Mouse (Mus musculus): ENCODE measurements at regions not wholly inside any gene's neighbourhood (a gene's known extent, or its start where the extent isn't known, plus 50 kb on each side); places are given as distances from the start of the nearest gene placed in this dataset.

DNA sequence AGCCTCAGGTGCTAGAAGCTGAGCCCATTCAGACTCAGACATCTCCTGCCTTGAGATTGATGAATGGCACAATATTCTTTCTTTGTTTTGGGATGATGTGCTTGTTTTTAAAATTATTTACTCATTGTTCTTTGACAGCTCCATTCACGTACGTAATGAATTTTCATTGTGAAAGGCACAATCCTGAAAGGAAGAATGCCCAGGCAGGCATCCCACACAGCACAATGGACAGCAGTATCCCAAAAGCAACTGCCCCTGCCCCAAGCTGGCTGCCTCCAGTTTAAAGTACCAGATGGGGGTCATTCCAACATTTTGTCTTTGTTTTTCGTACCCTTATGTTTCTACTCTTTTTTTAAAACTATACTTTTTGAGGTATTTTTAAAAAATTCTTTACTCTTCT lies 210.9 kb upstream of the St8sia2 start:
- WGBS: 47% methylated on average over 3 of the region's 3 CpGs
- no peak for ATAC-seq (ENCODE audit: low FRiP score, low read depth)
- Histone ChIP-seq H3K9me3 (no peaks in the 10 kb centered on the region), H3K4me2 (replicated peaks) (no peak overlapping the region), H3K4me3 (no peak overlapping the region), H3K4me1 (no peaks in the 10 kb centered on the region), H3K27ac (no peak overlapping the region), H3K9ac (no peak overlapping the region), H3K27me3 (replicated peaks) (no peaks in the 10 kb centered on the region), H3K36me3 (no peaks in the 10 kb centered on the region)

DNA sequence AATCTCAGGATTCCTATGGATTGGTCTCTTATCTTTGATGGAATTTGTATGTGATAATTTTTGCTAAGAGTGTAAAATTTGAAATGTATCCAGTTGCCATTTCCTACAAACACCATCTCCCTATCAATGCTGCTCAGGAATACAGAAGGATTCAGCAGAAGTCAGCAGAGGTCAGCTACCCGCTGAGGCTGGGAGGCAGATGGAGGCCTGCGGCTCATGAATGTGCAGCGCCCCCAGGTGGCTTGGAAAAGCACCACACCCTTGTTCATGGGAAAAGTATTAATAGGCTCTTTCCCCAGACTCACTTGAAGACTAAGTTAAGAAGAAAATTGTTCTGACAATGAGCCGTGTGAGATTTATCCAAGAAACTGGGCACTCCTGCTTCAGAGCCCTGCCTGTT lies 187.2 kb upstream of the St8sia2 start:
- Histone ChIP-seq H3K4me2 (replicated peaks) (no peak overlapping the region), H3K36me3 (no peaks in the 10 kb centered on the region), H3K4me3 (no peak overlapping the region), H3K4me1 (no peaks in the 10 kb centered on the region), H3K9ac (no peak overlapping the region), H3K27ac (no peak overlapping the region), H3K9me3 (no peaks in the 10 kb centered on the region), H3K27me3 (replicated peaks) (no peaks in the 10 kb centered on the region)
- no peak for ATAC-seq (ENCODE audit: low FRiP score, low read depth)
- WGBS: 39% methylated on average over 4 of the region's 4 CpGs

DNA sequence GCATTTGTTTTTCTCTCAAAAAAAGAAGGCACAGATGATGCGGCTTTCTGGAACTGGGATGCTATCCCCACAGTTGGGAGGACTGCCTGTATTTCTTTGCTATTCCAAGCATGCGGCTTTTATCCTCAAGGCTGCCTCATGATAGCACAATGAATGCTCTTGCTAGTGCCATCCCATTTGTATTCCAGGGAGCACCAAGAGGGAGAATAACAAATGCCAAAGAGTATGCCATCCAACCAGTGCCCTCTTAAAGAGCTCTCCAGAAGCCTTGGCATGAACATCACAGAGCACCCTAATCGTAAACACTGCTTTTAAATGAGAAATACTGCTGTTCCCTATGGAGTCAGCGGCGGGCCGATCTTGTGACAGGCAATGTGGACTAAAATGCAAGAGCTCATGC lies 185.3 kb upstream of the St8sia2 start:
- Histone ChIP-seq H3K27me3 (replicated peaks) (no peaks in the 10 kb centered on the region), H3K9ac (no peak overlapping the region), H3K4me1 (no peaks in the 10 kb centered on the region), H3K4me2 (replicated peaks) (no peak overlapping the region), H3K9me3 (no peaks in the 10 kb centered on the region), H3K4me3 (no peak overlapping the region), H3K27ac (no peak overlapping the region), H3K36me3 (no peaks in the 10 kb centered on the region)
- 89% methylated on average over 6 of the region's 6 CpGs for WGBS
- no peak for ATAC-seq (ENCODE audit: low FRiP score, low read depth)

DNA sequence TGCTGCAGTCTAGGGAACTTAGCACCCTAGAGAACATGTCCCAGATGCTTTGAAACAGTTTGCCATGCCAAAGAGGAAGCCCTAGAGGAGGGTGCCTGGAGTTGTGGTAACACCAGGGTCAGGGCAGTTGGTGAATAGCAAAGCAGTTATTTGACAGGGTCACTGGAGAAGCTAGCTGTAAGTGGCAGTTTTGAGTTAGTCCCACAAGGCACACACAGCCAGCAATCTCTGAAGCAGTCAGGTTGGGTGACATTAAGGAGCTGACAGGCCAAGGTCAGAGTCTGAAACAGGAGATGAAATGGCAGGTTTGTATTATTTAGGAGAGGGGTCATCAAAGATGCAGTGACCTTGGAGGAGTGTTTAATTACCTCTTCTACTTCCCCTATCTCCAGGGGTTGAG lies 171.2 kb upstream of the St8sia2 start:
- no peaks in the 10 kb centered on the region for H3K9me3 ChIP-seq
- no peak overlapping the region for H3K9ac ChIP-seq
- no peak overlapping the region for H3K4me2 ChIP-seq (replicated peaks)
- no peaks in the 10 kb centered on the region for H3K4me1 ChIP-seq
- no peaks in the 10 kb centered on the region for H3K36me3 ChIP-seq
- no peaks in the 10 kb centered on the region for H3K27me3 ChIP-seq (replicated peaks)
- no peak overlapping the region for H3K4me3 ChIP-seq
- H3K27ac ChIP-seq: no peak overlapping the region
- no peak for ATAC-seq (ENCODE audit: low FRiP score, low read depth)

DNA sequence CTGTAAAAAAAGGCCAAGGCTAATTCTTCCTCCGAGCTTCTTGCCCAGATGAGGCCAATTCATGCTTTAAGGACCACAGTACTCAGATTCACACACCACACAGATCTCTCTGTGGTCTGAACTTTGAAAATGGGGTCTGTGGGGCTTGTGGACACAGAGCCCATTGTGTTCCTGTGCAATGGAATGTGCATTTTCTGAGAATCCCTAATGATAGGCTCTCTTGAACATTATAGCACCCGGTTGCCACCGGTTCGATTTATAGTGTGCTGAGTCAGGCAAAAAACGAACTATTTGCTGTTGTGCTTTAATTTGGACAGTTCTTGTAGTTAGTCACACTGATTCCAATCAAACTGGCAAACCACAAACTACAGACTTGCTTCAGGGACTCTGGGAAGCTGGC lies 160.7 kb upstream of the St8sia2 start:
- H3K4me2 ChIP-seq (replicated peaks): no peak overlapping the region
- H3K27ac ChIP-seq: no peak overlapping the region
- no peak overlapping the region for H3K4me3 ChIP-seq
- H3K4me1 ChIP-seq: peaks cover 8% of the 10 kb centered on the region; the same call in 1 of the 2 replicates
- H3K27me3 ChIP-seq (replicated peaks): no peaks in the 10 kb centered on the region
- 44% methylated on average over 5 of the region's 5 CpGs for WGBS
- no peaks in the 10 kb centered on the region for H3K9me3 ChIP-seq
- peak; percentile 44; the same call in 1 of the 2 replicates for ATAC-seq (ENCODE audit: low FRiP score, low read depth)
- H3K9ac ChIP-seq: no peak overlapping the region
- H3K36me3 ChIP-seq: no peaks in the 10 kb centered on the region

DNA sequence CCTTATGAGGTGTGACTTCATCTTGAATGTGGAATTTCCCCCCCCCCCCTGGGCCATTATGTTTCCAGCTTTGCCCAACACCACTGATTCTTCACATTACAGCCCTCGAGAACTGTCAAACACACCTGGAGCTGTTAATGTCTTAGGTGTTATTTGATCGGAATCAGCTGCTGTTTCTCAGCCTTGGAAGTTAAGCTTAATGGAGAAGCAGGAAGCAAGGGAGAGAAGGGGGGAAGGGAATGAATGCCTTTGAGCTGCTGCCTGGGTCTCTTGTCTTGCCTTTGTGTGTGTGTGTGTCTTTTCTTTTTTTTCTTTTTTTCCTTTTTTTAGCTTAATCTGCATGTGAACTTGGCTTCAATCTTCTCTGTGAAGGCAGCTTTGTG lies 159.7 kb upstream of the St8sia2 start:
- Histone ChIP-seq H3K4me2 (replicated peaks) (no peak overlapping the region), H3K27me3 (replicated peaks) (no peaks in the 10 kb centered on the region), H3K27ac (no peak overlapping the region), H3K4me1 (peaks cover 8% of the 10 kb centered on the region; the same call in 1 of the 2 replicates), H3K9ac (no peak overlapping the region), H3K4me3 (no peak overlapping the region), H3K36me3 (no peaks in the 10 kb centered on the region), H3K9me3 (no peaks in the 10 kb centered on the region)
- 41% methylated on average over 2 of the region's 2 CpGs for WGBS
- no peak for ATAC-seq (ENCODE audit: low FRiP score, low read depth)

DNA sequence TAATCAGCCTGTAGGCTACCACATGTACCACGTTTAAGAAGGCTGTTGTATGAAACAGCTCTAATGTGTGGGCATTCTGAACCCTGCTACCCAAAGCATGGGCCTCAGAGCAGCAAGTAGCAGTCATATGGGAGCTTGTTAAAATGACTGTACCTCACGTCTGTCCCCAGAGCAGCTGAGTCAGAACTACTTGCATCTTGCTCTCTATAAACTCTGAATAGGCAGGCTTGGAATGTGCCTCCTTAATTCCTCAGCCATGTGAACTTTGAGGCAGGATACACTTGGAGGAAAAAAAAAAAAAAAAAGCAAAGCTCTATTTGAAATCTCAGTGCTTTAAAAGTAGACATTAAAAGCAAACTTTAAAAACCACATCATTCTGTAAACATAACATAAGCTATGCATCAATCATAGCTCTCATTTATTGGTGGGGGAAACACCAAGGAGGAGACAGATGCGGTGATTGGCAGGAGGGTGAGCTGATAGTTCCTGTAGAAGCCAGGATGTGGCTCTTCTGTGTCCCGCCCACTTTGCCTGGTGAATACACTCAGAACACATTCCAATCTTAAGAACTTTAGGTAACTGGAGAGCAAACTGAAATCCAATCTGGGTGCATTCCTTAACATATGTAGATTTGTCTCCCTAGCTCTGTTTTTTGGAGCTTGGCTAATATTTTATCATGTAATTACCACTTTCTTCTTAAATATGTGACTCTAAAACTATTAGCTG lies 159.2 kb upstream of the St8sia2 start:
- Histone ChIP-seq H3K4me1 (peaks cover 8% of the 10 kb centered on the region; the same call in 1 of the 2 replicates), H3K9me3 (no peaks in the 10 kb centered on the region; the same call in 1 of the 2 replicates)
- 80% methylated on average over 4 of the region's 4 CpGs for WGBS

DNA sequence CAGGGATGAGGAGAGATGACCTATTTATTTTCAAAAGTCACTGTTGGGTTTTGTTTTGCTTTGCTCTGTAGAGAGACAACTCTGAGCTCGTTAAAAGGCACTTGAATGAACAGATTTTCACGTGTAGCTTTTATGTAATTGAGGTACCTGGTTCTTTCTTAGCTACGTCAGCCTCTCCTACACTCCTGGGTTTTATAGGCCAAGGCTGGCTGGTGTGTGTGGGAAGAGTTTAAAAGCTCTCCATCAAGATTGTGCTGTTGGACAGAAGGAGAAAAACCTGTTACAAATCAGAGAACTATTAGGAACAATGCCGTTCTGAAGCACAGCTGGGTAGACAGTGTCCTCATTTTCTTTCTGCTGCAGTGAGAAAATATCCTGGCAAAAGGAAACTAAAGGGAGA lies 138.1 kb upstream of the St8sia2 start:
- Histone ChIP-seq H3K27ac (no peak overlapping the region), H3K27me3 (replicated peaks) (no peaks in the 10 kb centered on the region), H3K4me2 (replicated peaks) (no peak overlapping the region), H3K4me1 (no peaks in the 10 kb centered on the region), H3K36me3 (no peaks in the 10 kb centered on the region), H3K9me3 (0 out of 2 replicates have a peak, but pooled peaks cover 5% of the 10 kb centered on the region), H3K4me3 (no peak overlapping the region), H3K9ac (no peak overlapping the region)
- no peak for ATAC-seq (ENCODE audit: low FRiP score, low read depth)
- 78% methylated on average over 4 of the region's 4 CpGs for WGBS

More for the DNA sequence above, 159.2 kb upstream of the St8sia2 start:
- no peak overlapping the region for H3K4me2 ChIP-seq (replicated peaks)
- ATAC-seq (ENCODE audit: low FRiP score, low read depth): no peak
- no peak overlapping the region for H3K9ac ChIP-seq
- H3K27ac ChIP-seq: no peak overlapping the region
- H3K4me3 ChIP-seq: no peak overlapping the region
- H3K36me3 ChIP-seq: no peaks in the 10 kb centered on the region
- H3K27me3 ChIP-seq (replicated peaks): no peaks in the 10 kb centered on the region

DNA sequence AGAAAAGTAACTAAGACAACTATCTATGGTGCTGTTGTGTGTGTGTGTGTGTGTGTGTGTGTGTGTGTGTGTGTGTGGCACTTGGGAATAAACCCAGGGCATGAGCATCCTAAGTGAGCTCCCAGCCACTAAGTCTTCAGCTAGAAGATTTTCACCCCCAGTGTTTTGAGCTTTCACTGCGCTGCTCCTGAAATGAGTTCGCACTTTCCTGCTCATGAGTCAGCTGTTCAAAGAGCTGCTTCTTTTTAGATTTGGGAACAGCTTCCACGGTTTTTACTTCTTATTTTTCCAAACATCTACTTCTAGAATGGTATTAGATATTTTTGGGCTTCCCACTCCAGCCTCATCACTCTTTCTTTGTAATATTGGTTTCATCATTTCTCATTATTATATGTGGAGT lies 129.7 kb upstream of the St8sia2 start:
- Histone ChIP-seq H3K4me3 (no peak overlapping the region), H3K4me2 (replicated peaks) (no peak overlapping the region), H3K9ac (no peak overlapping the region), H3K27me3 (replicated peaks) (no peaks in the 10 kb centered on the region), H3K27ac (no peak overlapping the region), H3K36me3 (no peaks in the 10 kb centered on the region), H3K9me3 (no peaks in the 10 kb centered on the region), H3K4me1 (no peaks in the 10 kb centered on the region)
- WGBS: 94% methylated on average over 3 of the region's 3 CpGs
- no peak for ATAC-seq (ENCODE audit: low FRiP score, low read depth)

DNA sequence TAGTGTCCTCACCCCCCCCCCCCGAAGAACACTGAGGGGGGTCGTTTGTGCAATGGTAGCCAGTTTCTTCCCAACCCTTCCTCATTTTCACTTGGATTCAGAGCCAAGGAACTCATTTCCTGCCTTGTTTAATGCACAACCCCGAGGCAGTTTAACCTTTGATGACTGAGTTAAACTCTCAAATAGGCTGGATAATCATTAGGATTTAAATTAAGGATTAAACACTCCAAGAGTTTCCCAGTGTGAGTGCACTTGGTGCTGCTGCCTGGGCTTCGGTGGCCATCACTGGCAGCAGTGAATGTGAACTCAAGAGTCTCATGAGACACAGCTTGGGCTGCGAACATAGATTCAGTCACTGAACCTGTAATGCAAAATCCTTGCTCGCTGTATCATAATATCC lies 124.7 kb upstream of the St8sia2 start:
- Histone ChIP-seq H3K4me2 (replicated peaks) (no peak overlapping the region), H3K9me3 (no peaks in the 10 kb centered on the region), H3K9ac (no peak overlapping the region), H3K4me1 (no peaks in the 10 kb centered on the region), H3K27ac (no peak overlapping the region), H3K36me3 (no peaks in the 10 kb centered on the region), H3K4me3 (no peak overlapping the region), H3K27me3 (replicated peaks) (no peaks in the 10 kb centered on the region)
- no peak for ATAC-seq (ENCODE audit: low FRiP score, low read depth)
- WGBS: 76% methylated on average over 6 of the region's 6 CpGs

DNA sequence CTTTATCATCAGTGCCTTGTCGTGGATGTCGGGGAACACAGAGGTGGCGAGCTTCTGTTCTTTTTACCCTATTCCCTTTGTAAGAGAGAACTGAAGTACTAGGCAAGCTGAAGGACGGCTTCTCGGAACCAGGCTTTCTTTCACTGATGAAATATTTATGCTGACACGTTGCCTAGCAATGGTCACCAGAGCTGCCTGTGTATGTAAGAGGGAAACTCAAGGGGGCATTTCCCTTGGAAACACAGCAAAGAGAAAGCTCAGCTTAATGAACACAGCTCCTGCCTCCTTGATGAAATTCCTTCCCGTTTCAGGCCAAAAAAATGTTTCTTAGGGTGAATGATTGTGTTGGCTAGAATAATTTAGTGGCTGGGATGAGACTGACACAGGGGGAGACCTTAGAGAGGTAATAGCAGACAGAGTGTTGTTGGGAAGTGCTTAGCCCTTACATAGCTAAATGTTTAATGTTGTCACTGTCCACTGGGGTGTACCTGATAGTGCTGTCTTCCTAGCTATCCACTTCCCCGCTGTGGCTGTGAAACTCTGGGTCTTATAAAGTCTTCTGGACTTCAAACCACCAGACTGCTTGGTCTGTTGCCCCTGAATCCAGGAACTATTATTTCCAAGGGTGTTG lies 116.8 kb upstream of the St8sia2 start:
- peak; percentile 68; the same call in 1 of the 2 replicates for ATAC-seq (ENCODE audit: low FRiP score, low read depth)
- Histone ChIP-seq H3K27me3 (replicated peaks) (no peaks in the 10 kb centered on the region), H3K9ac (no peak overlapping the region), H3K4me3 (no peak overlapping the region), H3K9me3 (no peaks in the 10 kb centered on the region), H3K36me3 (no peaks in the 10 kb centered on the region), H3K4me1 (peaks cover 6% of the 10 kb centered on the region), H3K27ac (no peak overlapping the region), H3K4me2 (replicated peaks) (peak overlapping the region; percentile 22; the same call in 1 of the 2 replicates)
- WGBS: 37% methylated on average over 8 of the region's 8 CpGs

DNA sequence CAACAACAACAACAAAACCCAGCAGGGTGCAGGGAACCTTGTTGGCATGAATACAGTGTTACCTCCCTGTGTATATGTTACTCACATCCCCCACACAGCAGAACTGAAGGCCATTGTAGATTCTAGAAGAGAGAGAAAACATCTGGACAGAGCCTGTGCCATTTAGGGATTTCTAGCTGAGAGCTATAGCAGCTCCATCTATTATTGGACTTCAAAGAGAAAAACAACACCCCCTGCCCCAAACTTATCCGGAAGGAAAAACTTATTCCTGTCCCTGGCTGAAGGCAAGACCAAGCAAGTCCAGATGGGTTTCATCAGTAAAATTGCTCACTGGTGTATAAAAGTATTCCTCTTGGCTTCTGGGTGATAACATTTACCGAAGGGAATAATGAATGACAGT lies 98.6 kb upstream of the St8sia2 start:
- Histone ChIP-seq H3K9me3 (no peaks in the 10 kb centered on the region), H3K27ac (no peak overlapping the region), H3K4me3 (no peak overlapping the region), H3K4me2 (replicated peaks) (no peak overlapping the region), H3K4me1 (no peaks in the 10 kb centered on the region), H3K36me3 (no peaks in the 10 kb centered on the region), H3K9ac (no peak overlapping the region), H3K27me3 (replicated peaks) (no peaks in the 10 kb centered on the region)
- 75% methylated on average over 2 of the region's 2 CpGs for WGBS
- ATAC-seq (ENCODE audit: low FRiP score, low read depth): no peak

DNA sequence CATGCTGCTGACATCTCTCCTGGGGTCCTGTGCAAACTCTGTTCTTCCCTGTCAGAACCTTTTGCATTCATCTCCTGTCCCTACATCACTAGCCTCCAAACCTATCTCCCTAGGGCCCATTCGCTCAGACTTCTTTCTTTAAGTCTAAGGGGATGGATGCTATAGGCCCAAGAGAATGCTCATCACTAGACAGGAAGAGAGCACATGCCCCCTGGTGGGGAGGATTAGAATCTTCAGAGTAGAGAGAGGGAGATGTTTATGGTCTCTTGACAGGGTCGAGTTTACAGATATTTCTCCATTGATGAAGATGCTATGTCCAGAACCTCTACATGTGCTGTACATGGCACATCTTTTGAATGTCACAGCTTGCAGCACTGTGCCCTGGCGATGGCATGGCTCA lies 94.9 kb upstream of the St8sia2 start:
- H3K4me1 ChIP-seq: no peaks in the 10 kb centered on the region
- no peak overlapping the region for H3K9ac ChIP-seq

More for the DNA sequence above, 94.9 kb upstream of the St8sia2 start:
- no peaks in the 10 kb centered on the region for H3K9me3 ChIP-seq
- H3K27ac ChIP-seq: no peak overlapping the region
- H3K27me3 ChIP-seq (replicated peaks): no peaks in the 10 kb centered on the region
- no peak overlapping the region for H3K4me2 ChIP-seq (replicated peaks)
- ATAC-seq (ENCODE audit: low FRiP score, low read depth): no peak
- H3K36me3 ChIP-seq: no peaks in the 10 kb centered on the region
- no peak overlapping the region for H3K4me3 ChIP-seq
- WGBS: 80% methylated on average over 3 of the region's 3 CpGs

All from neural tube, embryonic 12.5 days (tissue).